Mouse (Mus musculus): ENCODE measurements at regions not wholly inside any gene's neighbourhood (a gene's known extent, or its start where the extent isn't known, plus 50 kb on each side); places are given as distances from the start of the nearest gene placed in this dataset.

DNA sequence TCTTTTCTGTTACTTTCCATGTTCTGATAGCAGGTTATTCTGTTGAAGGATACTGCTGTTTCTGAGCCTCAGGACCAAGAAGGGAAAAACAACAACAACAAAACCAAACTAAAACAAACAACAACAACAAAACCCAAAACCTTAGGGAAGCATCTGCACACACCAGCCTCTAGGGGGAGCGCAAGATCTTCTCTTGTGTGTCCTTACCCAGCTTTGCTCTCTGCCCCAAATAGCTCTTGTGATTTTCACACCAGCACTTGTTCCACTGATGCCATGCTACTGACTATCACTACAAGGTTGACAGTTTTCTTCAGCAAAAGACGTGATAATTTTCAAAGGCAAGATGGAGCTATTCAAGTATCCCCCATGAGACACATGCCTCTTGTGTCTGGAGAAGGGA, 59.8 kb upstream of the Nrg3 start:
- H3K27me3 ChIP-seq (ENCODE audit: control insufficient read depth, insufficient read depth, low read length), result no peaks in the 10 kb centered on the region
- H3K27ac ChIP-seq (ENCODE audit: low read depth, low read length), result no peak overlapping the region
- H3K4me2 ChIP-seq (replicated peaks; ENCODE audit: low read depth, low read length), result no peak overlapping the region
- H3K4me3 ChIP-seq (ENCODE audit: low read depth, low read length), result no peak overlapping the region
- WGBS, result 17% methylated on average over 2 of the region's 2 CpGs
- DNase-seq (ENCODE audit: low spot score) (peak; percentile 68), ATAC-seq (ENCODE audit: low FRiP score) (peak; percentile 77)
- H3K36me3 ChIP-seq (ENCODE audit: control insufficient read depth, insufficient read depth, low read length), result no peaks in the 10 kb centered on the region
- H3K9me3 ChIP-seq (ENCODE audit: control insufficient read depth, low read length), result no peaks in the 10 kb centered on the region
- no peaks in the 10 kb centered on the region for H3K4me1 ChIP-seq (replicated peaks; ENCODE audit: control insufficient read depth, insufficient read depth, low read length)
- H3K9ac ChIP-seq (ENCODE audit: low read depth, low read length), result no peak overlapping the region
